Mouse (Mus musculus) midbrain, postnatal 0 days (tissue): ENCODE data around the gene Wdr60. TPM values are rescaled to one million over a fixed set of nuclear protein-coding genes. Genes with fewer than 3 reads are reported as not detected.

Experiments used
- ATAC-seq: fragments of 200-750 bp; cut with Nextera tagmentation; 2 replicates; pipeline ENCODE4 v1.8.0; 2017; ENCODE audit warnings: moderate number of reproducible peaks, mild to moderate bottlenecking, moderate TSS enrichment, moderate library complexity; ENCODE audit not compliant: low FRiP score
- DNase-seq: peaks from one replicate; pipeline ENCODE4 v3.0.0-alpha.2; 2015; ENCODE audit warnings: low spot score
- H3K27ac ChIP-seq: fragments of 300-500 bp; sonication (generic); 2 replicates; pipeline ENCODE4 v1.5.1; 2014; ENCODE audit warnings: low read depth, mild to moderate bottlenecking, low read length, mixed read lengths
- H3K27me3 ChIP-seq: fragments of 300-500 bp; sonication (generic); 2 replicates; pipeline ENCODE4 v1.6.1; 2014; ENCODE audit warnings: low read length, control low read depth, mixed read lengths; ENCODE audit not compliant: insufficient read depth
- H3K36me3 ChIP-seq: fragments of 300-500 bp; sonication (generic); 2 replicates; pipeline ENCODE4 v1.6.1; 2014; ENCODE audit warnings: low read length, control low read depth, mixed read lengths; ENCODE audit not compliant: insufficient read depth
- H3K4me1 ChIP-seq: fragments of 300-500 bp; sonication (generic); 2 replicates; pipeline ENCODE4 v1.6.1; 2014; ENCODE audit warnings: mild to moderate bottlenecking, control low read depth, antibody characterized with exemption, low read length, mixed read lengths; ENCODE audit not compliant: insufficient read depth
- H3K4me2 ChIP-seq: fragments of 300-500 bp; sonication (generic); 2 replicates; pipeline ENCODE4 v1.6.1; 2014; ENCODE audit warnings: low read depth, mild to moderate bottlenecking, low read length, mixed read lengths; ENCODE audit not compliant: poor library complexity, severe bottlenecking
- H3K4me3 ChIP-seq: fragments of 300-500 bp; sonication (generic); 2 replicates; pipeline ENCODE4 v1.5.1; 2014; ENCODE audit warnings: low read depth, mild to moderate bottlenecking, low read length, moderate library complexity
- H3K9ac ChIP-seq: fragments of 300-500 bp; sonication (generic); replicated peaks from 2 replicates; pipeline ENCODE4 v1.6.1; 2014; ENCODE audit warnings: mild to moderate bottlenecking, low read length, moderate library complexity, mixed read lengths; ENCODE audit not compliant: poor library complexity, severe bottlenecking
- H3K9me3 ChIP-seq: fragments of 300-500 bp; sonication (generic); 2 replicates; pipeline ENCODE4 v1.6.1; 2016; ENCODE audit warnings: low read length, control low read depth
- CTCF ChIP-seq: IDR thresholded peaks from 2 replicates; pipeline ENCODE4 v1.5.1; 2016; ENCODE audit warnings: antibody characterized with exemption, mild to moderate bottlenecking
- WGBS: fragments of 180-500 bp; shearing (Covaris S2); extraction: QIAGEN DNeasy Blood & Tissue Kit; methylation state at CpG from one replicate; pipeline ENCODE4 v1.1.7; 2014; 5-methylcytosine and 5-hydroxymethylcytosine counted together
- polyA plus RNA-seq: library from polyadenylated mRNA; unstranded; fragments of >200 nt; fragmentation: Nextera tagmentation; extraction: Ambion mirVana; gene quantifications from 2 replicates; pipeline ENCODE4 v1.2.1, GENCODE M21; 2015
- total RNA-seq: library from RNA; depleted of rRNA; stranded (reverse); fragments of >200 nt; gene quantifications from 2 replicates; pipeline ENCODE4 v1.2.3, GENCODE M21; 2014; rRNA removed

Wdr60 gene
- 11.1 and 12.8 TPM in 2 replicates for total RNA-seq
- polyA plus RNA-seq, result 15.0 and 17.5 TPM in 2 replicates

DNA sequence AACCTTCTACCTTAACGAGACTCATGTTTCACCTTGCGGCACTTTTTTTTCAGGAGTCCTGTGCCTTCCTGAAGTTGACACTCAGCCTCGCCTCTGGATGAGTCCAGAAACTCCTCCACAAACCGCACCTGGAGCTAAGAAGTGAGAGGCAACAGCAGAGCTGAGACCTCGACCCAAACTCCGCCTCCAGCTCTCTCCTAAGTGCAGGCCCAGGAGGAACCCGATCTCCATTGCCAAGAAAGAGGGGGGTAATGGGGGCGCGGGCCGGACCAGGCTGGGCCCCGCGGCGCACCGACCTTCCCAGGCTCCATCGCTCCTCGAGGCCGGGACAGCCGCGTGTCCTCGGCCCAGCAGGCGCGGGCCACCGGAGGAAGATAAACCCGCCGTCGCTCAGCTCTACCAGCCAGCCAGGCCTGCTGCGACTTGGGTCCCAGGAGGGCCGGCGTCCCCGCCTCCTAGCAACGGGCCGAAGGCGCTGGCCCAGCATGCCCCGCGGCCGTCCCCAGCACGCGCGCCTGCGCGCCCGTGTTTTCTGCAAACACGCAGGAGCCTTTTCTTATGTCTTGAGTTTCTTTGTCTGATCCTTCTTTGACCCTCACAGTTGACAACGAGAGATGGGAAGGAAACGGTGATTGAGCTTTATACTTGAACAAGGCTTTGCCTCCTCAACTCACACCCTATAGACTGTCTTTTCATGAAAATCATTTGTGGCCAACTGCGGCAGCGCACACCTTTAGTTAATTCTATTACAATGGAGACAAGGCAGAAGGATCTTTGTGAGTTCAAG lies at the start of gene Wdr60:
Gene Wdr60, minus strand, starts transcription at position 468 of the 787 bp plus-strand sequence.
- H3K4me2 ChIP-seq, result peak within 1 kb of the TSS; percentile 74
- H3K9me3 ChIP-seq, result no peaks in the 10 kb centered on the region
- WGBS, result 3% methylated on average over 46 of the region's 47 CpGs
- H3K4me1 ChIP-seq, result 0 out of 2 replicates have a peak, but pooled peaks cover 4% of the 10 kb centered on the region
- peak; percentile 88 for DNase-seq
- peak within 1 kb of the TSS; percentile 74 for H3K9ac ChIP-seq
- peak; percentile 94 for ATAC-seq
- TF ChIP-seq CTCF, result no peak
- H3K36me3 ChIP-seq, result no peaks in the 10 kb centered on the region
- peak within 1 kb of the TSS; percentile 67 for H3K27ac ChIP-seq
- 0 out of 2 replicates have a peak, but pooled peaks cover 2% of the 10 kb centered on the region for H3K27me3 ChIP-seq
- peak within 1 kb of the TSS; percentile 71 for H3K4me3 ChIP-seq

DNA sequence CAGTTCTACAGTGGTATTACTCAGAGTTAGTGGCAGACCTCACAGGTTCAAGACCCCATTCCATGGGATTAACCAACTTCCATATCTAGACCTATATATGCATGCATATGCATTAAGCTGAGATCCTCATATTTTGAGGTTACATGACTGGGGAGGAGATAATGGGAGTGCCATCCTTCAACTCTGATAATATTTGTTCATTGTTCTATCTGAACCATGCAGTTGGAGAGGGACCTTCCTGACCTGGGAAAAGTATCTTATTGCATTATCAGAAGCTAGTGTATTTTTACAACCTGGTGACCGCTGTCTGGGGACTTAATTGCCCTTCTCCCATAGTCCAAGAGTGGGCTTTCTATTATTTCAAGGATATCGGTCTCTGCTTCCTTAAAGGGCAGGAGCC lies 45.8 kb upstream of the Wdr60 start:
- Histone ChIP-seq H3K27me3 (no peaks in the 10 kb centered on the region), H3K27ac (no peak overlapping the region), H3K36me3 (no peaks in the 10 kb centered on the region), H3K9me3 (no peaks in the 10 kb centered on the region), H3K4me3 (no peak overlapping the region), H3K4me1 (no peaks in the 10 kb centered on the region), H3K9ac (no peak overlapping the region), H3K4me2 (no peak overlapping the region)
- DNase-seq (no peak), ATAC-seq (no peak)
- no peak for TF ChIP-seq CTCF
- 95% methylated on average over 2 of the region's 2 CpGs for WGBS

DNA sequence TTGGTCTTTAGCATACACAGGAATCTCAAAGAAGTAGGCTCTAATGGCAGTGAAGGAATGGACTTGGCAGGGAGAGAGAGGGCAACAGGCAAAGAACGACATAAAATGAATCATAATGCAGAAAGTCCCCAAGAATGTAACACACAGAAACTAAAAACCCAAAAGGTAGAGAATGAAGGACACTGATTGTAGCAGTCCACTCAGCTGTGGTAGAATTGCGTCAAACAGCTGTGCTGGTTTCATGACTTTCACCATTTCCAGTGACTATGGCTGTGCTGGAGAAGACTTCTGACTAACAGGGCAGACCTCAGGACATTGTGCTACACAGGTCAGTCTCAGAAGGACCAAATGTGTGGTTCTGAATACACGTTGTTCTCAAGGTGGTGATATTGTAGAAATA lies 45.0 kb upstream of the Wdr60 start:
- DNase-seq, result no peak
- 89% methylated on average over 3 of the region's 3 CpGs for whole genome bisulfite sequencing
- Histone ChIP-seq H3K27ac (no peak overlapping the region), H3K36me3 (no peaks in the 10 kb centered on the region), H3K4me1 (no peaks in the 10 kb centered on the region), H3K4me2 (no peak overlapping the region), H3K4me3 (no peak overlapping the region), H3K9ac (no peak overlapping the region), H3K27me3 (no peaks in the 10 kb centered on the region), H3K9me3 (no peaks in the 10 kb centered on the region)
- no peak for TF ChIP-seq CTCF
- ATAC-seq, result no peak

DNA sequence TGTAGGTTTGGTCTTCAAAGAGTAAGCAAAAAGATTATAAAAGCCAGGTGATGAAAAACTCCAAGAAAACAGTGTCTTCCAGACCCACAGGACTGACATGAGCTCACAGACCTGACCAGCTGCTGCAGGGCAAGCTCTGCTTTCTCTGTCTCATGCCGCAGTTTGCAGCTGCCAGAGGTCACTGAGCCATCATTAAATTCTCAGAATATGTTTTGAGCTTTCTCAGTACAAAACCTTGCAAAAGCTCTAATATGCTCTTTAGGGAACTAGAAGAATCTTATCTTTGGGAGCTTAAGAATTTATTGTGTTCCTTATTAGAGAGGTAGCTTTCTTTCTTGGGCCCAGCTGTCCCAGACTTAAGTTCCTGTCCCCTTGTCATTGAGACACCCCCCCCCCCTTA lies 43.2 kb upstream of the Wdr60 start:
- DNase-seq (no peak), ATAC-seq (no peak)
- H3K4me2 ChIP-seq, result no peak overlapping the region
- no peak overlapping the region for H3K4me3 ChIP-seq
- no peaks in the 10 kb centered on the region for H3K9me3 ChIP-seq
- no peak for TF ChIP-seq CTCF
- H3K9ac ChIP-seq, result no peak overlapping the region
- 39% methylated on average over 1 of the region's 1 CpGs for WGBS
- H3K27ac ChIP-seq, result no peak overlapping the region
- no peaks in the 10 kb centered on the region for H3K36me3 ChIP-seq
- no peaks in the 10 kb centered on the region for H3K27me3 ChIP-seq
- H3K4me1 ChIP-seq, result no peaks in the 10 kb centered on the region

DNA sequence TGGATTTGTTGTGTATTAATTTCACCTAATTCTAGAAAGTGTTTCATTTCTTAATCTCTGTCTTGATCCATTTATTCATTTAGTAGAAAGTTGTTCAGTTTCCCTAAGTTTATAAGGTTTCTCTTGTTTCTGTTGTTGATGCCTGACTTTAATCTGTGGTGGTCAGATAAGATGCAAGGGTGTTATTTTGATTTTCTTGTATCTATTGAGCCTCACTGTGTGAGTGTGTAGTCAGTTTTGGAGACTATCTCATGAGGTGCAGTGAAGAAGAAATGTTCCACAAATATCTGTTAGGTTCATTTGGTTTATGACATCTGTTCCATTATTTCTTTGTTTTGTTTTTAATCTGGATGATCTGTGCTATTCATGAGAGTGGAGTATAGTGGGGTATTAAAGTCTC lies 39.4 kb upstream of the Wdr60 start:
- ATAC-seq (no peak), DNase-seq (no peak)
- H3K9ac ChIP-seq, result no peak overlapping the region
- H3K4me2 ChIP-seq, result no peak overlapping the region
- H3K4me3 ChIP-seq, result no peak overlapping the region
- no peak for TF ChIP-seq CTCF
- H3K9me3 ChIP-seq, result no peaks in the 10 kb centered on the region
- no peaks in the 10 kb centered on the region for H3K27me3 ChIP-seq
- H3K4me1 ChIP-seq, result no peaks in the 10 kb centered on the region
- H3K36me3 ChIP-seq, result no peaks in the 10 kb centered on the region
- H3K27ac ChIP-seq, result no peak overlapping the region

DNA sequence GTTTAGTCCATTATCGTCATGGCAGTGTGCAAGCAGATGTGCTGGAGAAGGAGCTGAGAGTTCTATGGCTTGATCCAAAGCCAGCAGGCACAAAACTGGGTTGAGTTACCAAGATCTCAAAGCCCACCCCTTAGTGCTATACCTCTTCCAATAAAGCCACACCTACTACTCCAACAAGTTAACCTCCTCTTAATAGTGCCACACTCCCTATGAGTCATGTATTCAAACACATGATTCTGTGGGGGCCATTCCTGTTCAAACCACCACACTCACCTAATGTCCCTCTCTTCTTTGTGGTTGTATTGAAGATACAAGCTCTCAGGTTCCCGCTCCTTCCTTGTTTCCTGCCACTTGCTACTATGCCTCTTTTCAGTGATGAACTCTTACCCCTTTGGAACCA lies 37.1 kb upstream of the Wdr60 start:
- H3K4me1 ChIP-seq, result no peaks in the 10 kb centered on the region
- no peak overlapping the region for H3K27ac ChIP-seq
- no peak for TF ChIP-seq CTCF
- DNase-seq (no peak), ATAC-seq (no peak)
- no peaks in the 10 kb centered on the region for H3K36me3 ChIP-seq
- no peak overlapping the region for H3K9ac ChIP-seq
- no peak overlapping the region for H3K4me3 ChIP-seq
- no peak overlapping the region for H3K4me2 ChIP-seq
- H3K27me3 ChIP-seq, result no peaks in the 10 kb centered on the region
- WGBS, result 100% methylated on average over 2 of the region's 2 CpGs
- H3K9me3 ChIP-seq, result no peaks in the 10 kb centered on the region
